Mouse (Mus musculus) mouse trophoblast stem cell (cell line): Measurements from ENCODE around the gene Pkd1l2.

ENCODE experiments used
- in situ Hi-C, 2 experiments: fragments of 300-500 bp; cut with MseI, MboI; formaldehyde crosslinking; loops; 2 replicates in 1 of 2; 3 replicates in 1 of 2; pipeline ENCODE4 v1.15.1; 2025

Pkd1l2 gene

DNA sequence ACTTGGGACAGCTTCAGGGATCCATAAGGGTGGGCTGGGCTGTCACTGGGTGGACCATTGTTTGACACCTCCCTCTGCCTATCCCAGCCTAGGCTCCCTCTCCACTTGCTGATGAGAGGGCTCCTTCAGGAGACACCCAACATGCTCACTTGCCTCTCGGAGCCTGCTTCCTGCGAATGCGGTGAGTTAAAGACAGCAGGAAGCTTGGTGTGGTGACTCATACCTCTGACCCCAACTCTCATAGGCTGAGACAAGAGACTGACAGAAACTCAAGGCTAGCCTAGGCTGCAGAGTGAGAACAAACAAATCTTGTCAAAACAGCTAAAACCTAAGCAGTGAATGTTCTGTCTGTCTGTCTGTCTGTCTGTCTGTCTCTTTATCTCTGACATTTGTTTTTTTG is 48.9 kb downstream of the Pkd1l2 start:
- in situ Hi-C loops, result no loop called here

DNA sequence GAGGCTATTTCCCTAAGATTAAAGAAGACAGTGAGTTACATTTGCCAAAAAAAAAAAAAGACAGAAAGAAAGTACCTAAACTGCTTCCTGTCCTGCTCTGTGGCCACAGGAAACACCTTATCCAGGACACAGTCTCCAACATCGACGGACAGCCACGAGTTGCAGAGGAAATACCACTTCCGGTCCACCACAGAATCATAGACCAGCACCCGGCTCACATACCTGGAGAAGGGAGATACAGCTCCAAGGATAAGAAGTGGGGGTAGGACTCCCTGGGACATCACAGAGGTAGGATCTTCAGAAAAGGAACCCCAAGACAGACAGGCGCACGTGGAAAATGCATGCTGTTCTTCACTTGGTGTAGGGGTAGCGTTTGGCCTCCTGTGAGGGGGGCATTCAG is 49.6 kb downstream of the Pkd1l2 start:
- in situ Hi-C loops, result no loop called here

DNA sequence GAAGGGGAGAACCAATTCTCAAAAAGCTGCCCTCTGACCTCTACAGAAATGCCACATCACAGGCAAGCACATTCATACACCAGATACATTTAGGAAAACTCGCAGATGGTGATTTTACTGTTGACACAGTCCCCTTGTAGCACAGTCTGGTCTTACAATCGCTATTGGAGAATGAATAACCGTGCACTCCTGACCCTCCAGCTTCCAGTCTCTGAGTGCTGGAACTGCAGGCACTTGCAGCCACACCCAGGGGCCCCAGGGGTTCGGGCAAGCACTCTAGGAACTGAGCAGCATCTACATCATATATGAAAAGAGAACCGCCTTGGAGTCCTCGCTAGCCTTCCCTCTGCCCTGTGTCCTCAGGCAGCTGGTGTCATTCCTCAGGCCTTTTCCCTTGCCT is 50.8 kb downstream of the Pkd1l2 start:
- in situ Hi-C loops, result no loop called here

DNA sequence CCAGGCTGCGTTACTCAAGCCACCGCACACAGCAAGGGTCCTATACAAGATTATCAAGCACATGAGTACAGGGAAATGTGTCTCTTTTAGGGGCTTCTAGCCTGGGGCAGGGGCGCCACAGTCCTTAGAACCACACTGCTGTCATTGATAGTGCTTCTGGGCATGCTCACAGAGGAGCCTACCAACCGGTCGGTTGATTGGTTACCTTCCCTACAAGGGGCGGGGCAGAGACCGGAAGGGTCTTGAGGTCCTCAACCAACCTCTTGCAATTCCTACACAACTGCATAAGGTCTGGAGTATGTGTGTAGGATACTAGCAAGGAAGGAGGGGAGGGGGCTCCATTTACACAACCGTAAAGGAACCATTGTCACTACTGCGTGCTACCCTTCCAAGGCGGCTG is 53.6 kb downstream of the Pkd1l2 start:
- in situ Hi-C loops, result no loop called here

DNA sequence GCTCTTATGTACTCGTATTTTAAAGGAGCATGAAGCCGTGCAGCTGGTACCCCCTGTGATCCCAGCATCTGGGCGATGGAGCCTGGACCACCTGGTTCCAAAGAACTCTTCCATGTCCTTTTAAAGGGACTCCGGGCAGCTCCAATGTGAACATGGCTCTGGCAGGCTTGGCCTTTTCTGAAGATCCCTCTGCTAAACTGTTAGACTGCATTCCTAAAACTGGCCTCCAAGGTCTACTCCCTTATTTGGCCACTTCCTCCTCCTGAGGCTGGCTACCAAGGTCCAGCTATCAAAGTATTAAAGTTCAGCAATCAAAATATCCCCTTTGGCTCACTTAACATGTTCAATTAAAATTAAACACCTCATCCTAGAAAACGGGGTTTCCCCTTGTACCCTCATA is 54.6 kb downstream of the Pkd1l2 start:
- in situ Hi-C loops, result no loop called here

DNA sequence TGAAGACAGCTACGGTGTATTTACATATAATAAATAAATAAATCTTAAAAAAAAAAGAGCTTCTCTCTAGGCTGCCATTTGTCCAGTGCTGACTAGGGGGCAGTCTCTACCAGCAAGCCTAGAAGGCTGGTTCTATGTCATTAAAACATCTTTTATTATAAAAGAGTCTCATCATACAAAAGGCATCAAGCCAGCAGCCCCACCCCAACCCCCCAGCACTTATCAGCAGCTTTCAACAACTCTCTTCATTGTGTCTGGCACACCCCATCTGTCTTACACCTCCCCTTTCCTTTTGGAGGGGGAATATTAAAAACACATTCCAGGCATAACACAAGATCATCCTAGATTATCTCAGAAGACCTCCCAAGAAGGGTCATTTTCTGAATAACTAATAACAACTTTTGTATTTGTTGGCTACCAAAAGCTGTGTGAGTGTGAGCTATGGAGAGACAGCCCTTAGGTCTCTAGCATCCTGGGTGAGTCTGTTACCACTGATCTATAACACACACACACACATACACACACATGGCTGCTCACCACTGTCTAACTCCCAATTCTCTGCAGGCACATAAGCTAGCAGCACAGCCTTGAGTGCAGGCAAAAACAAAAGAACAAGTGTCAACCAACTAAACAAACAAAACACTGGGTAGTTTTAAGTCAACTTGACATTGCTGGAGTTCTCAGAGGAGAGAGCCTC is 59.8 kb downstream of the Pkd1l2 start:
- in situ Hi-C loops, result no loop called here

DNA sequence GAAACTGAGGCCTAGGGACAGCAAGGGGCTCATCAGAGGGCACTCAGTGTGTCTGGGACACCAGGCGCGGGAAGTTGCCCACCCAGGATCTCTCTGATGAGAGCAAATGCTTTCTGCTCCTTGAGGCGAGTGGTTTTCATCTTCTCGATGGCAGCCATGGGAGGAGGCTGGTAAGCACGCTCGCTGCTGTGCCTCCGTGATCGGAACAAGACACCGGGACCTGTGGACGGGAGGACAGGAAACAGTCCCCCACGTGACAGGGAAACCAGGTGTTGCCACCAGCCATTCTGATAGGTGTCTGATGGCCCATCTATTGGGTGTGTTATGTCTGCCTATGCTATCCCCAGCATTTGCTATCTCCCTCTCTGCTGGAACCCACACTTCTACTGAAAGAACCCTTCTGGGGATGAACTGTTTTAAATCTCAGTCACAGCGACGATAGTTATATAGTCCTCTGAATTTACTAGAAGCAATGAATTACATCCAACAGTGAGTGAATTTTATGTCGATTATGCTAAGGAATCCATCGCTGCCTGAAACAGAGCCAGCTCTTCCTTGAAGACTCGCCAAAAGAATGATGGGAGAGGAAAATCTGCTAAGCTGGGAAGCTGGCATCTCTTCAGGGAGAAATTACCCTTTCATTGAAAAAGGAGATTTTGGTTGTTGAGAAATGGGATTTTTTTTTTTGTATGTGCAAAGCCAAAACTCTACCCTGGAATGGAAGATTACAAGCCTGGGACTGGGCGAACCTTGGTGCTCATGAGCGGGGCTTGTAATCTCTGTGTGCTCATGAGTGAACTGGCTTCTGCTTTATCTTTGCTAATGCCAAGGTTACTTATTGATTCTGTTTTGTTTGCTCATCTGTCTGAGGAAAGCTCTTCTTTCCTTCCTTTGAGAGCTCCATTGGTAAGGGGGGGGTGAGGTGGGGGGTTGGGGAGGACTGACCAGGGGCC is 62.6 kb downstream of the Pkd1l2 start:
- in situ Hi-C loops, result no loop called here

DNA sequence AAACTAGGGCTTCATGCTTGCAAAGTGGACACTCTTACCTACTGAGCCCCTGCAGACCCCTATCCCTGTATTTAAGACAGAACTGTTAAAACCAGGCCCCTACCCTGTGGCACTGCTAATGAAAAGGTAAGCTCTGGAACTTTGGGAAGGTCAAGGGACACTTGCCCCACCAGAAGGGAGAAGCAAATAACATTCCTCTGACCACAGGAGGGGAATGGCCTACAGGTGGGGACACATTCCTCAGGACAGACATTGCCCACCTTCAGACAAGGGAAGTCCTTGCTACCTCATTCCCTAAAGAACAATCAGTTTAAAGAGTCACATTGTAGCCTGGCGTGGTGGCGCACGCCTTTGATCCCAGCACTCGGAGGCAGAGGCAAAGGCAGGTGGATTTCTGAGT is 64.4 kb downstream of the Pkd1l2 start:
- in situ Hi-C loops, result no loop called here

DNA sequence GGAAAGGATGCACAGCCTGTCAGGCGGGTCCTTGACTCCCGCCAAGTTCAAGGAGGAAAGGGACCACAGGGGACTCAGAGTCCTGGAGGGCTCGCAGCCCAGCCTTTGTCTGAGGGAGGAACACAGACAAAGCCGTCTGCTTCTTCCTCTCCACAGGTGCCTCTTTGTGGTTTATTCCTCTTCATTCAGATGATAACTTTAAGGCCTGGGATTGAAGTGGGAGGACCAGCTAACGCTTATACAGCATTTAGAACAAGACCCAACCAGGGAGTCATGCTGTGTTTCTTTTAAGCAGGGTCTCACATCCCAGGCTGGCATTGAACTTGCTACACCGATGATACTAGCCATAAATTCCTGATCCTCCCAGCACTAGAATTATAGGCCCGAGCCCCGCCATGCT is 65.2 kb downstream of the Pkd1l2 start:
- in situ Hi-C loops, result no loop called here

DNA sequence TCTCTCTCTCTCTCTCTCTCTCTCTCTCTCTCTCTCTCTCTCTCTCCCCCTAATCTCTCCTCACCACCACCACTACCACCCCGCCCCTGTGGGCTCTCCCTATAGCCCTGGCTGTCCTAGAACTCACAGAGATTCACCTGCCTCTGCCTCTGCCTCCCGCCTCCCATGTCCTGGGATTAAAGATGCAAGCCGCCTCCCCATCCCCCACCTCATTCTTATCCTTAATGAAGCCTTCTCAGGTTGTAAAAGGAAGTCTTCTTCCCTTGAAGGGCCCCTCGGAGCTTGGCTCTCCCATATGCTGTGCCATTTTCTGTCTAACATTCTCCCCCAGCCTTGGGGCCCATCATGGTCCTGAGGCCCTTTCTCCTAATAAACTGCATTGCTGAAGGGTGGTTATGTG is 66.6 kb downstream of the Pkd1l2 start:
- in situ Hi-C loops, result no loop called here

DNA sequence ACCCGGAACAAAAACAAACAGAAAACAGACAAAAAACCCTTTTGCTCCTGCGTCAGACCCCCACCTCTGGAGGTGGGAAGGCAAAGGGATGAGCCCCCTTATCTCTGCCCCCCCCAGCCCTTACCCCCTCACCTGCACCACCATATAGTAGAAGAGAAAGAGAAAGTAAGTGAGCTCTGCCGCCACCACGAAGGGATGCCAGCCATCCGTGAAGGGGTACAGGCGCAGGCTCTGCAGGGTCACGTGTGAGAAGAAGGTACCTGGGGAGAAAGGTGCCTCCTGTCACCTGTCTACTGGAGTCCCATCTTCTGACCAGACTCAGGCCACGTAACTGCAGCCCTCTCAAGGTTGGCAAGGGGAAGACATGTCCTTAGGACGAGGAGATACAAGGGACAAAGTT is 70.9 kb downstream of the Pkd1l2 start:
- in situ Hi-C loops, result no loop called here

DNA sequence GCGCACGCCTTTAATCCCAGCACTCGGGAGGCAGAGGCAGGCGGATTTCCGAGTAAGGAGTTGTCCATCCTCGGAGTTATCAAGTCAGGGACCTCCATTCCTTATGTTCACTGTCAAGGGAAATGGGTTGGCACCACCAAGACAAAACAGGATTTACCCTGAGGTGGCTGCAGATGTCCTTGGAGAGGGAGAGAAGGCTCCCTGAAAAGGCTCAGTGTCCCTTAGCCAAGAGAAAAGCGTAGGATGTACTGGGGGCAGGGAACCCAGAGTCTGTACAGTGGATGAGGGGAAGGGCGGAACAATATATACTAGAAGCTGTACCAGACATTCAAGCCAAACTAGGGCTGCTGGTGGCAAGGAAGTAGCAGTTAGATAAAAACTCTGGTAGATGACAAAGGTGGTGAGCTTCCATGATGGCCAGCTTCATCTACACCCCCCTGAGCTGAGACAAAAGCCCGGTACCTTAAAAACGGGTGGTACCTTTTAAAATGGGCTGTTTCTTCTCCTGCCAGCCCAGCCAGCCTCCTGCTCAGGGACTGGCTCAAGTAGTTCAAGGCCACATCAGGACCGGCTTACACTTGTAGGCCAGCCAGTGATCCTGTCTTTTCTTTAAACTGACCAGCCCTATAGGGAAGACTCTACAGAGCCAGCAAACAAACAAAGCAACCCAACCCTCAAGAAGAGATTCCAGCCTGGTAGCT is 88.1 kb downstream of the Pkd1l2 start:
- in situ Hi-C loops, result no loop called here

DNA sequence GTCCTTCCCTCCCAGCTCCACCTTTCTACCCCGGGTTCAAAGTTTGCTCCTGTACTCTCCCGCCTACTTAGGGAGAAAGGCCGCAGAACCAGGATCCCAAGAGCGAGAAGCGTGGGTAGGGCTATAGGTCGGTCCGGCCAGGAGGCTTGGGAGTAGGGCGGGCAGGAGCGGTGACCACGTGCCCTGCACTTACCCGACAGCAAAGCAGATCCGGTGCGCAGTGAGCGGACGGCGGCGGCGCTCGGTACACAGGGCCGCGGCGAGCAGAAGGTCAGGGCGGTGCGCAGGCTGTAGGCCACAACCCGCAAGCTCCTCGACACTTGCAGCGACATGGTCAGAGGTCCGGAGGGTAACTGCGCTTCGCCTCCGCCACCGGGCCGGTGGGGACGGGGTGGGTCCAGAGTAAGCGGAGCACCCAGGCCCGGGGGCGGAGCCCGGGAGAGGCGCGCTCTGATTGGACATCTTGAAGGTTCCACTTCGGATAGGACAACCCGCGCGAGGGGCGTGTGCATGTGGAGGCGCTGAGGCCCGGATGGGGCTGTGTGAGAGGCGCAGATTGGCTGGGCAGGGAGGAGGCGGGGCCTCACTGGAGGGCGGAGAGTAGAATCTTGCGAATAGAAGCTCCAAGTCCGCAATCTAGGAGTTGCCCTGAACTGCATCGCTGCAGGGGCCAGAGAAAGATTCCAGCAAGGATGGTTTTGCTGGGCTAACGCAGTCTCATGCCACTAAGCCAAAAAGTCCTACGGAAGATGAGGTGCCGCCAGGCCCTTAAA is 89.0 kb downstream of the Pkd1l2 start, which contains the start of gene Gcsh:
Gene Gcsh, minus strand, starts transcription at position 443 of the 773 bp plus-strand sequence.
- in situ Hi-C loops, result no loop called here

DNA sequence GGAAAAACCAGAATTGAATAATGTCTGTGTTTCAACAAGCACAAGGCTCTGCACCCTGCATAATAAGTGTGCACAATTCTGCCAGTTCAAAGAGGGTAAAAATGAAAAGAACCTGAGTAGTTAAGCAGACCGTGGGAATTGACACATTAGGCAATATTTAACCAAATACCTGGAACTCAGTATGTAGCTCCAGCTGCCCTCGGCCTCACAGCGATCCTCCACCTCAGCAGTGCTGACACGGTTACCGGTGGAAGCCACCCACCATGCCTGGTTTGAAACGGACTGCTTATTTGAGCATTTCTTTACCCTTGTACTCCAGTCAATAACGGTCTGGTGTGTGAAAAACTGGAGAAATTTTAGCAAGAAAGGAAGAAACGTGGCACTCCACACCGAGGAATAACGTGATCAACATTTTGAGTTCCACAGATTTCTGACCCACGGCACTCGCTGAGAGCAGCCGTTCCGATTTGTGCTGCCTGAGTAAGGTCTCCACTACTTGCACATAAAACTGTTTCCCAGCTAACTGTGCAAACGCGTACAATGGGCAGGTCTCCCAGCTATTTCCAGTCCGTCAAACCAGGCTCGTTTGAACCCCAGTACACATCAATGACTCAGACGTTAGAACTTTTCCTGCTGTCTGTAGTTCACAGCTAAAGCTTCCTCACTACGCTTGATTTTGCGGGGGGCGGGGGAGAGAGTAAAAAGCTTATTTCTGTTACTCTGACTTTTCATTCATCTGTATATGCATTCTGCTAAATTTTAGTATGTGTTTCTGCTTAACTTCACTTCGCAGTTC is 89.9 kb downstream of the Pkd1l2 start:
- in situ Hi-C loops, result no loop called here

DNA sequence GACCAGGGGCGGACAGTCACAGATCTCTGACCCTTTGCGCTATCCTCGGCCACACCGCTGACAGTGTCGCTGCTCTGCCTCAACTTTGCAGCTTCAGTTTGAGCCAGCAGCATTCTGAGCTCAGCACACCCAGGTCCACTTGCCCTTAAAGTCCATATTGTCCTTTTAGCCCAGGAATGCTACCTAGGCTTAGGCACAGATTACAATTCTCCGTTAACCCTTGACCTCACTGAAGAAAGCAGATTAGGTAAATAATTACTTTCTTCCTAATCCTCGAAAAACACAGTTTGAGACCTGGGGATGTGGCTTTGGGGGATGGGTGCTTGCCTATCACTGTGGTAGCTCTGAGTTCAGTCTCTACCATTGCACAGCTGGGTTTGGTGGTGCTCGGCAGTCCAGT is 91.0 kb downstream of the Pkd1l2 start:
- in situ Hi-C loops, result no loop called here

DNA sequence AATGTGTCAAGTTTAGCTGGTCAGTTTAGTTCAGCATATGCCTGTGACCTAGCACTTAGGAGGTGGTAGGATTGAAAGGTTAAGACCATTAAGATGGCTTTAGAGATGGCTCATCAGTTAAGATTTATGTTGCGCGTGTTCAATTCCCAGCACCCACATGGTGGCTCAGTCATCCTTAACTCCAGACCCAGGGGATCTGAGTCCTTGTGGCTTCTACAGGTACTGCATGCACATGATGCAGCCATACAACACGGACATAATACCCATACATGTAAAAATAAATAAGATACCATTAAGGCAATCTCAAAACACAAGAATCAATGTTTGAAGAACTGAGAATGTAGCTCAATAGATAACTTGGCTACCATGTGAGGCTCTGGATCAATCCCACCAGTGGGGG is 92.4 kb downstream of the Pkd1l2 start:
- in situ Hi-C loops, result no loop called here

DNA sequence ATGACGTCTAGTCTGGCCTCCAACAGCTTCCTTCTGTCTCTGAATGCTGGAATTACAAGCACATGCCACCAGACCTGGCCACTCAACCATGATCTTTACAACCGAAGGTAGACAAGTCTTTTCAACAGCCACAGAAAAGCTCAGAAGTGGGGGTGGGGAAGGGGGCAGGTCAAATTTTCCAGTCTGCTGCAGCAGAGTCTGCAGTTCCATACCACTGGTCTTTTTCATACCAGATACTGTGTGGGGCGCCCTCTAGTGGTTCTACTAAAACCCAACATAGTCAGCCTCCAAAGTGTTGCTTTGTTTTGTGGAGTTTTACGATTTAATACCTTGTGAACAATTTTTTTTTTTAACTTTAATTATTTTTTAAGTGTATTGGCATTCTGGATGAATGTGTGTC is 102.1 kb downstream of the Pkd1l2 start:
- in situ Hi-C loops, result no loop called here

DNA sequence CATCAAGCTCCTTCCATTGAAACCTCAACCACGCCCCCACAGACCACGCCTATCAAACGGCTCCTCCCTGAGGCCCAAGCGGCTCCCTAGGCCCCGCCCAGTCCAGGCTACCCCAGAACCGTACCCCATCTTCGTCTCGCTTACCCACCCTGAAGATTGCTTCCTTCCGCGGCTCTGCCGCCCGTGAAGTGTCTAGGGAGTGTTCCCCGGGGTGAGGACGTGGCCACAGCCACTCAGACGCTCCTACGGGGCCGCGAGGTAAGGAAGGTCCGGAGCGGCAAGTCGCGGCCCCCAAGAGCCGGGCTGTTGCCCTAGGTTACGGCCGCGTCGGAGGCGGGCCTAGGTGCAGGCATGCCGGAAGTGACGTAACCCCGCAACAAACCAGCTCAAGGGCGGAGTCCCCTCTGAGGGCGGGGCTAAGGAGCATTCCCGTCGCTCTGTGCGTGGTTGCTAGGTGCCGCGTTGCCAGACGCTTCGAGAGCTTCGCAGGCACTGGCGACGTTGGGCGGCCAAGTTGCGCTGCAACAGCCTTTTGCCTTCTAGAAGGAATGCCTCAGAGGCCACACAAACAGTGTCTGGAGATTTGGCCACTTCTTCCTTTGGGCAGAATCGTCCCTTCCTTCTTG is 103.5 kb downstream of the Pkd1l2 start, which contains the start of gene 1700030J22Rik:
Gene 1700030J22Rik, minus strand, starts transcription at position 329 of the 626 bp plus-strand sequence.
- in situ Hi-C loops, result no loop called here

DNA sequence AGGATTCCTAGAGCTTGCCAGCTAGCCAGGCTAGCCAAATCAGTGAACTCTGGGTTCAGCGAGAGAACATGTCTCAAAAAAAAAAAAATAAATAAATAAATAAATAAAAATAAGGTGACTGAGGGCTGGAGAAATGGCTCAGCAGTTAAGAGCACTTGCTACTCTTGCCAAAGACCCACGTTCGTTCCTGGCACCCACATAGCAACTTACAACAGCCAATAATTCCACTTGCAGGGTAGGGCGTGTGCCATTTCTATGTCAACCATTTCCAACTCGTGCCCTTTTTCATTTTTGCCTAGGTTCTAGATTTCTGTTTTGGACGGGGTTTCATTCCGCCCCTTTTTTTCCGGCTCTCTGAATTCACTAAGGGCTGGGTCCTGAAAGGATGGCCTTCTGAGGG is 104.2 kb downstream of the Pkd1l2 start:
- in situ Hi-C loops, result no loop called here

DNA sequence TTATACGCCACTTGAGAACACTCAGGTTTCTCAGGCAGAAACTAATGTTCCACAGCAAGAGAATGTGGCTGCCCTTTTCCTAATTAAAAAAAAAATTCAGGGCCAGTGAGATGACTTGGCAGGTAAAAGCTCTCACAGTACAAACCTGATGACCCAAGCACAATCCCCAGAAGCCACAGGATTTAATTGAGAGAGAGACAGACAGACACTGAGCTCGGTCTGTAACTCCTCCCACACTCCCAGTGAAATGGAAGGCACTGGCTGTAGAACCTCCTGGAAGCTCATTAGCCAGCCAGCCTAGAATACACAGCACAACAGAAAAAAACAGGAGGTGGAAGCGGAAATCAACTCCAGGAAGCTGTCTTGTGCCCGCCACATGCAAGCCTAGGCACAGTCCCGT is 106.6 kb downstream of the Pkd1l2 start:
- in situ Hi-C loops, result no loop called here
